Comparison of ENCODE assay signal across 8 mouse cellular contexts in the genomic region with DNA sequence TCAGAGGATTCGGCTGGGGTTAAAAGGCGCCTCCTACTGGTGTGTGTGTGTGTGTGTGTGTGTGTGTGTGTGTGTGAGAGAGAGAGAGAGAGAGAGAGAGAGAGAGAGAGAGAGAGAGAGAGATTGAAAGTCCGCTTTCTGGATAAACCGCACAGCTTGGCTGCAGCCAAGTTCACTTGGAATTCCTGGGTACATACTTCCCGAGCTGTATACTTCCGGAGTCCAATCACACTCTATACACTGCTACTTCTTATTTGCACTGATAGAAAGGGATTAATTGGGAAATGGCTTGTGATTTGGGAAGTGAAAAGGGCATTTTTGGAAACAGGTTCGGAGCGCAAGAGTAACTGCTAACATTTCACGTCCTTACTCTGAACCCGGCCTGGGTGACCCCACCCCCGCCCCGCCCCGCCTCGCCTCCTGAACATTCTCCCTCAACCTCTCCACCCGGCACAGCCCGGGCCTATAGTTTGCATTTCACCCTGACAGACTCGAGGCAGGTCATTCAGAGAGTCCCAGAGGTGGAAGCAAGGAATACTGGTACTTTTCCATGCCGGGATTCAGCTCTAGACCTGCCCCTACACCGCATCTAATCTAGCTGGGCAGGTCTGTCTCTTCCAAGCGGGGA. TPM values are rescaled to one million over a fixed set of nuclear protein-coding genes. Genes with fewer than 3 reads are reported as not detected.
DNase-seq lines count a peak whose midpoint lies in the region; ATAC-seq lines count a peak whose summit lies in the region.

No protein-coding gene starts in this region.

- no peak for ATAC-seq in megakaryocyte, adult 5-6 weeks (ENCODE audit: poor library complexity, severe bottlenecking)
- ATAC-seq in forebrain, embryonic 15.5 days (replicated peaks), result no peak
- no peak for ATAC-seq in limb, embryonic 13.5 days (ENCODE audit: low FRiP score, low read depth)
- ATAC-seq in stomach, embryonic 15.5 days (ENCODE audit: insufficient read depth, low FRiP score, low read depth), result peak; percentile 40; the same call in 1 of the 2 replicates

- peaks cover 87% of the 10 kb centered on the region for H3K27me3 ChIP-seq in megakaryocyte, embryonic 14.5 days (replicated peaks)
- peaks cover 24% of the 10 kb centered on the region; the same call in 1 of the 2 replicates for H3K27me3 ChIP-seq in forebrain, embryonic 15.5 days
- peaks cover 17% of the 10 kb centered on the region for H3K27me3 ChIP-seq in limb, embryonic 13.5 days
- no peaks in the 10 kb centered on the region for H3K27me3 ChIP-seq in stomach, embryonic 15.5 days (replicated peaks)

- H3K36me3 ChIP-seq in megakaryocyte, embryonic 14.5 days (replicated peaks; ENCODE audit: low read length), result no peaks in the 10 kb centered on the region
- no peaks in the 10 kb centered on the region for H3K36me3 ChIP-seq in forebrain, embryonic 15.5 days
- H3K36me3 ChIP-seq in limb, embryonic 13.5 days, result no peaks in the 10 kb centered on the region
- H3K36me3 ChIP-seq in stomach, embryonic 15.5 days, result no peaks in the 10 kb centered on the region

- H3K4me2 ChIP-seq in forebrain, embryonic 15.5 days (replicated peaks), result peak overlapping the region; percentile 77
- peak overlapping the region; percentile 93 for H3K4me2 ChIP-seq in limb, embryonic 13.5 days (replicated peaks)
- H3K4me2 ChIP-seq in stomach, embryonic 15.5 days, result peak overlapping the region; percentile 97

- no peak overlapping the region for H3K9ac ChIP-seq in forebrain, embryonic 15.5 days (replicated peaks)
- peak overlapping the region; percentile 75 for H3K9ac ChIP-seq in limb, embryonic 13.5 days
- peak overlapping the region; percentile 69 for H3K9ac ChIP-seq in stomach, embryonic 15.5 days

- H3K4me1 ChIP-seq in megakaryocyte, embryonic 14.5 days, result peaks cover 18% of the 10 kb centered on the region
- H3K4me1 ChIP-seq in forebrain, embryonic 15.5 days, result peaks cover 27% of the 10 kb centered on the region
- H3K4me1 ChIP-seq in limb, embryonic 13.5 days, result peaks cover 44% of the 10 kb centered on the region
- H3K4me1 ChIP-seq in stomach, embryonic 15.5 days, result peaks cover 36% of the 10 kb centered on the region

- peaks cover 15% of the 10 kb centered on the region for H3K9me3 ChIP-seq in megakaryocyte, embryonic 14.5 days
- H3K9me3 ChIP-seq in forebrain, embryonic 15.5 days, result no peaks in the 10 kb centered on the region
- H3K9me3 ChIP-seq in limb, embryonic 13.5 days, result no peaks in the 10 kb centered on the region
- no peaks in the 10 kb centered on the region for H3K9me3 ChIP-seq in stomach, embryonic 15.5 days

- peak overlapping the region; percentile 89 for H3K4me3 ChIP-seq in megakaryocyte, embryonic 14.5 days (replicated peaks)
- H3K4me3 ChIP-seq in forebrain, embryonic 15.5 days, result peak overlapping the region; percentile 50
- peak overlapping the region; percentile 73 for H3K4me3 ChIP-seq in limb, embryonic 13.5 days
- H3K4me3 ChIP-seq in stomach, embryonic 15.5 days (replicated peaks), result peak overlapping the region; percentile 74

- no peak for DNase-seq in cerebellum, adult 8-10 months
- no peak for DNase-seq in layer of hippocampus, postnatal 10 days (ENCODE audit: low spot score in 2 of 2)
- DNase-seq in right cerebral cortex, postnatal 36 days (ENCODE audit: low spot score in 2 of 2), result no peak

- WGBS in forebrain, embryonic 15.5 days, result 7% methylated on average over 20 of the region's 20 CpGs
- WGBS in limb, embryonic 13.5 days, result 7% methylated on average over 20 of the region's 20 CpGs
- 7% methylated on average over 20 of the region's 20 CpGs for WGBS in stomach, embryonic 15.5 days

- H3K27ac ChIP-seq in forebrain, embryonic 15.5 days (replicated peaks), result no peak overlapping the region
- no peak overlapping the region; the same call in 1 of the 2 replicates for H3K27ac ChIP-seq in limb, embryonic 13.5 days
- H3K27ac ChIP-seq in stomach, embryonic 15.5 days, result peak overlapping the region; percentile 95

RNA-seq across cellular contexts. Expression of a gene that starts 0.9 kb away (rescaled TPM):
- 13.4 TPM in 1 of 2 replicates, not detected in the other for polyA plus RNA-seq in megakaryocyte, embryonic 14.5 days (2012; ENCODE audit: insufficient read depth, low replicate concordance)
- total RNA-seq in megakaryocyte, adult 5-6 weeks (2015), result 16.8 and 18.7 TPM in 2 replicates
- total RNA-seq in megakaryocyte, adult 5-6 weeks (2017), result 13.5 and 18.7 TPM in 2 replicates
- 6.5 and 6.6 TPM in 2 replicates for polyA plus RNA-seq in forebrain, embryonic 15.5 days (2015; fragmentation: Nextera tagmentation; extraction: Ambion mirVana)
- polyA plus RNA-seq in limb, embryonic 13.5 days (2015; fragmentation: Nextera tagmentation; extraction: Ambion mirVana), result 14.2 and 14.5 TPM in 2 replicates
- 62.4 and 64.8 TPM in 2 replicates for polyA plus RNA-seq in stomach, embryonic 15.5 days (2015; fragmentation: Nextera tagmentation; extraction: Ambion mirVana)
- 1 to 10 TPM; 7.7 TPM for total RNA-seq in layer of hippocampus, postnatal 10 days (2021)
